Comparison of ENCODE assay signal across 11 mouse cellular contexts in genomic region chr11:75976748-75977147, GRCm38 (mm10). TPM values are rescaled to one million over a fixed set of nuclear protein-coding genes. Genes with fewer than 3 reads are reported as not detected.
A peak's percentile ranks its signal among the peaks of the same experiment; 100 is the strongest.
DNase-seq lines count a peak whose midpoint lies in the region; TF ChIP-seq lines count a peak whose summit lies in the region.
"Had no signal": no experiment of that assay in that cellular context is flagged by ENCODE, and none has a peak within 500 bp of the region (broad histone marks: within the 10 kb centered on the region; RNA-seq: fewer than 3 reads in every experiment).

No protein-coding gene starts in this region.

- no peak for TF ChIP-seq CTCF in spleen, adult 2 months (IDR thresholded peaks at IDR 0.05; ENCODE audit: extremely low read depth, insufficient read depth, insufficient read length, insufficient replicate concordance)
- TF ChIP-seq CTCF in cerebellum, adult 2 months (IDR thresholded peaks at IDR 0.05; ENCODE audit: borderline replicate concordance, insufficient read depth, low read depth, low read length) = no peak

- intact Hi-C loops in heart, postnatal 25 days (cut with DNase I) = no loop called here

- peaks cover 36% of the 10 kb centered on the region; the same call in 1 of the 2 replicates for H3K4me1 ChIP-seq in spleen, adult 2 months (ENCODE audit: control insufficient read depth, insufficient read depth, insufficient read length)
- H3K4me1 ChIP-seq in cerebellum, adult 2 months (ENCODE audit: control insufficient read depth, insufficient read depth, low read length) = 0 out of 2 replicates have a peak, but pooled peaks cover 2% of the 10 kb centered on the region

- H3K27me3 ChIP-seq in spleen, adult 2 months (ENCODE audit: control insufficient read depth, insufficient read depth, low read length) = no peaks in the 10 kb centered on the region
- H3K27me3 ChIP-seq in cerebellum, adult 2 months (ENCODE audit: control insufficient read depth, insufficient read depth, low read length) = no peaks in the 10 kb centered on the region
- H3K27me3 ChIP-seq: Patski had no signal

- TF ChIP-seq POLR2A in spleen, adult 2 months (IDR thresholded peaks at IDR 0.05; ENCODE audit: low read depth, low read length) = no peak
- no peak for TF ChIP-seq POLR2A in cerebellum, adult 2 months (IDR thresholded peaks at IDR 0.05; ENCODE audit: borderline replicate concordance, insufficient read depth, low read length)

- peak; percentile 73 for DNase-seq in A20 (ENCODE audit: low read depth, low spot score)
- peak; percentile 79 to 86 for DNase-seq in CD8-positive naive resting alpha-beta T cell, adult 2 months (ENCODE audit: low read depth in 2 of 2, low spot score in 2 of 2)
- peak; percentile 27 for DNase-seq in kidney, postnatal 14 days
- peak; percentile 79 to 84 for DNase-seq in spleen, adult 2 months (ENCODE audit: low read depth in 1 of 2, low spot score in 2 of 2)
- no peak for DNase-seq in cerebellum, adult 2 months
- no peak for DNase-seq in urinary bladder, postnatal 10 days (ENCODE audit: low spot score)
- no peak for DNase-seq in neural tube, embryonic 10.5 days (ENCODE audit: extremely low spot score, low spot score)
- no peak for DNase-seq in heart, postnatal 25 days (ENCODE audit: low spot score)
- DNase-seq: cerebellum, adult 11 months; right cerebral cortex, adult 18-20 months had no signal

- no peaks in the 10 kb centered on the region for H3K36me3 ChIP-seq in spleen, adult 2 months (ENCODE audit: control insufficient read depth, insufficient read depth, low read length)

- no peak overlapping the region for H3K4me3 ChIP-seq in spleen, adult 2 months (ENCODE audit: extremely low read depth, insufficient read depth, insufficient read length)
- H3K4me3 ChIP-seq in cerebellum, adult 2 months (replicated peaks; ENCODE audit: insufficient read depth, low read depth, low read length) = no peak overlapping the region

- 8% methylated on average over 8 of the region's 8 CpGs for WGBS in spleen, adult 2 months
- WGBS in cerebellum, adult 2 months = 84% methylated on average over 8 of the region's 8 CpGs

- peak overlapping the region; percentile 89 for H3K27ac ChIP-seq in spleen, adult 2 months (ENCODE audit: insufficient read depth, low read length)
- H3K27ac ChIP-seq in cerebellum, adult 2 months (ENCODE audit: insufficient read depth, low read length) = no peak overlapping the region

RNA-seq across cellular contexts. Expression of gene 1700016K19Rik, which starts 23.0 kb away (rescaled TPM):
- polyA plus RNA-seq in spleen, adult 2 months (2012; rRNA removed) = 0.08 and 0.22 TPM in 2 replicates
- polyA plus RNA-seq in cerebellum, adult 2 months (2012; rRNA removed) = 1.1 and 1.5 TPM in 2 replicates
- total RNA-seq in heart, postnatal 25 days (2021) = not detected

RNA-seq across cellular contexts. Expression of gene Rph3al, which starts 38.5 kb away (rescaled TPM):
- 3.8 and 5.5 TPM in 2 replicates for polyA plus RNA-seq in spleen, adult 2 months (2012; rRNA removed)
- polyA plus RNA-seq in cerebellum, adult 2 months (2012; rRNA removed) = 3.6 and 4.7 TPM in 2 replicates
- total RNA-seq in heart, postnatal 25 days (2021) = 10 to 100 TPM in 1 of 2 experiments, 1 to 10 TPM in 1; 9.8 to 11.5 TPM

RNA-seq across cellular contexts. Expression of gene Rflnb, which starts 50.8 kb away (rescaled TPM):
- polyA plus RNA-seq in spleen, adult 2 months (2012; rRNA removed) = 11.5 and 15.5 TPM in 2 replicates
- 15.7 and 18.4 TPM in 2 replicates for polyA plus RNA-seq in cerebellum, adult 2 months (2012; rRNA removed)
- total RNA-seq in heart, postnatal 25 days (2021) = 10 to 100 TPM; 42.5 to 51.7 TPM

Comparison
In these comparisons a context has a peak if more than half of its experiments do, and no peak if none do; other contexts are left out.
1. DNase-seq: peak in A20 (single experiment), CD8-positive naive resting alpha-beta T cell, adult 2 months (2 of 2), kidney, postnatal 14 days (single experiment) and spleen, adult 2 months (2 of 2); none in cerebellum, adult 2 months (0 of 2), urinary bladder, postnatal 10 days (single experiment), neural tube, embryonic 10.5 days (single experiment) and heart, postnatal 25 days (single experiment).